Mouse (Mus musculus): ENCODE data around the gene Slc10a7.

- TF ChIP-seq POLR2A (IDR thresholded peaks at IDR 0.05; ENCODE audit: insufficient read depth, low read depth, low read length) = no peak
- no peak for TF ChIP-seq CTCF (IDR thresholded peaks at IDR 0.05; ENCODE audit: insufficient read depth, low read depth, low read length)
These were observed 150.6 kb downstream of the Slc10a7 start for GRCm38 (mm10) chr8:78659617-78660187.

All from olfactory bulb, adult 2 months (tissue).